Mouse (Mus musculus): Measurements from ENCODE around the gene Mip.

GRCm38 (mm10) chr10:128193113-128193512 is 32.5 kb upstream of the Mip start:
- no peak for TF ChIP-seq ZC3H11A (IDR thresholded peaks at IDR 0.05; ENCODE audit: borderline replicate concordance, low read depth, low read length)
- TF ChIP-seq ZNF384 (IDR thresholded peaks at IDR 0.05; ENCODE audit: low read depth, low read length), result no peak

Measured in ES-E14 (cell line).